16 mouse cellular contexts compared by ENCODE assay signal in genomic region chr3:144089790-144090256, GRCm38 (mm10).
DNase-seq lines count a peak whose midpoint lies in the region; ATAC-seq and TF ChIP-seq lines count a peak whose summit lies in the region.
"Had no signal": no experiment of that assay in that cellular context is flagged by ENCODE, and none has a peak within 500 bp of the region (broad histone marks: within the 10 kb centered on the region; RNA-seq: fewer than 3 reads in every experiment).

No protein-coding gene starts in this region.

- H3K4me2 ChIP-seq in intestine, embryonic 14.5 days (ENCODE audit: low read length): no peak overlapping the region; the same call in 1 of the 2 replicates
- no peak overlapping the region for H3K4me2 ChIP-seq in intestine, postnatal 0 days (replicated peaks; ENCODE audit: low read depth)
- H3K4me2 ChIP-seq: hindbrain, embryonic 13.5 days; limb, embryonic 15.5 days; midbrain, embryonic 15.5 days had no signal

- no peaks in the 10 kb centered on the region for H3K27me3 ChIP-seq in intestine, embryonic 14.5 days (replicated peaks; ENCODE audit: control insufficient read depth, insufficient read depth, low read length)
- no peaks in the 10 kb centered on the region for H3K27me3 ChIP-seq in intestine, postnatal 0 days (replicated peaks; ENCODE audit: control insufficient read depth, insufficient read depth, low read length)
- H3K27me3 ChIP-seq: hindbrain, embryonic 13.5 days; midbrain, embryonic 15.5 days had no signal

- TF ChIP-seq CTCF in intestine, postnatal 0 days (IDR thresholded peaks at IDR 0.05; ENCODE audit: low read depth): no peak

- no peak overlapping the region for H3K4me3 ChIP-seq in intestine, embryonic 14.5 days (ENCODE audit: low read depth, low read length)
- H3K4me3 ChIP-seq in intestine, postnatal 0 days (ENCODE audit: low read depth, low read length): no peak overlapping the region
- H3K4me3 ChIP-seq: hindbrain, embryonic 13.5 days; limb, embryonic 15.5 days; midbrain, embryonic 15.5 days had no signal

- WGBS in intestine, embryonic 14.5 days: 28% methylated on average over 8 of the region's 8 CpGs
- WGBS in intestine, postnatal 0 days: 21% methylated on average over 8 of the region's 8 CpGs

- no peak overlapping the region for H3K27ac ChIP-seq in intestine, embryonic 14.5 days (ENCODE audit: low read depth)
- H3K27ac ChIP-seq in intestine, postnatal 0 days (ENCODE audit: low read depth, low read length): no peak overlapping the region
- H3K27ac ChIP-seq: hindbrain, embryonic 13.5 days; limb, embryonic 15.5 days; midbrain, embryonic 15.5 days had no signal

- no peaks in the 10 kb centered on the region for H3K36me3 ChIP-seq in intestine, embryonic 14.5 days (ENCODE audit: control insufficient read depth, insufficient read depth, low read length)
- H3K36me3 ChIP-seq in intestine, postnatal 0 days (ENCODE audit: control insufficient read depth, insufficient read depth): no peaks in the 10 kb centered on the region
- H3K36me3 ChIP-seq: hindbrain, embryonic 13.5 days; limb, embryonic 15.5 days; midbrain, embryonic 15.5 days had no signal

- no peak overlapping the region for H3K9ac ChIP-seq in intestine, embryonic 14.5 days (ENCODE audit: low read length)
- no peak overlapping the region for H3K9ac ChIP-seq in intestine, postnatal 0 days (ENCODE audit: low read depth, low read length)
- H3K9ac ChIP-seq: hindbrain, embryonic 13.5 days; limb, embryonic 15.5 days; midbrain, embryonic 15.5 days had no signal

- H3K9me3 ChIP-seq in intestine, embryonic 14.5 days (ENCODE audit: control insufficient read depth, low read length): no peaks in the 10 kb centered on the region
- H3K9me3 ChIP-seq in intestine, postnatal 0 days (ENCODE audit: control insufficient read depth): no peaks in the 10 kb centered on the region
- H3K9me3 ChIP-seq: hindbrain, embryonic 13.5 days; limb, embryonic 15.5 days; midbrain, embryonic 15.5 days had no signal

- DNase-seq in intestine, embryonic 14.5 days (ENCODE audit: low spot score): no peak
- peak; percentile 30 for DNase-seq in thymus, postnatal 14 days
- DNase-seq in thymus, postnatal 10 days (ENCODE audit: low spot score in 2 of 2): no peak
- DNase-seq in lung, postnatal 25 days (ENCODE audit: low spot score): peak; percentile 11
- peak; percentile 66 to 68 for DNase-seq in urinary bladder, postnatal 36 days (ENCODE audit: low spot score in 2 of 2)
- no peak for DNase-seq in gastrocnemius, postnatal 10 days
- no peak for DNase-seq in T-cell, adult 2 months (ENCODE audit: low spot score)
- DNase-seq: adrenal gland, postnatal 36 days; cerebellum, adult 8-10 months; embryo, embryonic 11 days; retina, postnatal 1 day; spleen, adult 18-20 months had no signal

- ATAC-seq in intestine, embryonic 14.5 days (replicated peaks; ENCODE audit: low FRiP score, low TSS enrichment, low read depth): peak; percentile 54; the same call in 1 of the 2 replicates
- no peak for ATAC-seq in intestine, postnatal 0 days
- ATAC-seq: midbrain, embryonic 15.5 days had no signal

- 0 out of 2 replicates have a peak, but pooled peaks cover 11% of the 10 kb centered on the region for H3K4me1 ChIP-seq in intestine, embryonic 14.5 days (replicated peaks; ENCODE audit: control insufficient read depth, insufficient read depth, low read length)
- H3K4me1 ChIP-seq in intestine, postnatal 0 days (replicated peaks; ENCODE audit: control insufficient read depth, insufficient read depth, low read length): no peaks in the 10 kb centered on the region
- H3K4me1 ChIP-seq: hindbrain, embryonic 13.5 days; limb, embryonic 15.5 days; midbrain, embryonic 15.5 days had no signal

Comparison
In these comparisons a context has a peak if more than half of its experiments do, and no peak if none do; other contexts are left out.
1. DNase-seq: peak in thymus, postnatal 14 days (single experiment), lung, postnatal 25 days (single experiment) and urinary bladder, postnatal 36 days (2 of 2); none in intestine, embryonic 14.5 days (single experiment), thymus, postnatal 10 days (0 of 2), gastrocnemius, postnatal 10 days (single experiment) and T-cell, adult 2 months (single experiment).